11 mouse cellular contexts compared by ENCODE assay signal in genomic region chr19:6475129-6475528, GRCm38 (mm10). TPM values are rescaled to one million over a fixed set of nuclear protein-coding genes. Genes with fewer than 3 reads are reported as not detected.
DNase-seq lines count a peak whose midpoint lies in the region; ATAC-seq lines count a peak whose summit lies in the region.
"Had no signal": no experiment of that assay in that cellular context is flagged by ENCODE, and none has a peak within 500 bp of the region (broad histone marks: within the 10 kb centered on the region; RNA-seq: fewer than 3 reads in every experiment).

No protein-coding gene starts in this region.

- H3K4me1 ChIP-seq in limb, embryonic 12.5 days (replicated peaks): peaks cover 11% of the 10 kb centered on the region
- H3K4me1 ChIP-seq in intestine, embryonic 16.5 days (ENCODE audit: control insufficient read depth, insufficient read depth, low read length): no peaks in the 10 kb centered on the region

- no peaks in the 10 kb centered on the region for H3K9me3 ChIP-seq in limb, embryonic 12.5 days
- H3K9me3 ChIP-seq in intestine, embryonic 16.5 days (ENCODE audit: control insufficient read depth, low read length): no peaks in the 10 kb centered on the region
- H3K9me3 ChIP-seq: neural tube, embryonic 15.5 days had no signal

- no peak overlapping the region for H3K27ac ChIP-seq in limb, embryonic 12.5 days
- no peak overlapping the region for H3K27ac ChIP-seq in intestine, embryonic 16.5 days (ENCODE audit: low read length)
- H3K27ac ChIP-seq: neural tube, embryonic 15.5 days had no signal

- H3K4me3 ChIP-seq in limb, embryonic 12.5 days (replicated peaks): no peak overlapping the region
- no peak overlapping the region for H3K4me3 ChIP-seq in intestine, embryonic 16.5 days (ENCODE audit: low read length)
- H3K4me3 ChIP-seq: neural tube, embryonic 15.5 days had no signal

- WGBS in limb, embryonic 12.5 days: 34% methylated on average over 5 of the region's 5 CpGs
- WGBS in intestine, embryonic 16.5 days: 43% methylated on average over 5 of the region's 5 CpGs

- H3K36me3 ChIP-seq in limb, embryonic 12.5 days: no peaks in the 10 kb centered on the region
- no peaks in the 10 kb centered on the region for H3K36me3 ChIP-seq in intestine, embryonic 16.5 days (ENCODE audit: control insufficient read depth, insufficient read depth, low read length)

- ATAC-seq in limb, embryonic 12.5 days (ENCODE audit: insufficient number of reproducible peaks, insufficient read depth, low FRiP score, low TSS enrichment, low read depth): no peak
- ATAC-seq in intestine, embryonic 16.5 days: no peak

- H3K9ac ChIP-seq in limb, embryonic 12.5 days (replicated peaks): 0 out of 2 replicates have a peak overlapping the region, but pooled peaks have one; percentile 12
- H3K9ac ChIP-seq in intestine, embryonic 16.5 days (ENCODE audit: low read depth, low read length): no peak overlapping the region
- H3K9ac ChIP-seq: neural tube, embryonic 15.5 days had no signal

- peak; percentile 33 for DNase-seq in kidney, adult 11 months
- no peak for DNase-seq in kidney, adult 18-20 months
- DNase-seq in 416B (ENCODE audit: low read depth): peak; percentile 61
- peak; percentile 63 for DNase-seq in NIH3T3 (ENCODE audit: low read depth)
- no peak for DNase-seq in heart, postnatal 14 days
- DNase-seq in urinary bladder, postnatal 36 days (ENCODE audit: low spot score in 2 of 2): no peak
- DNase-seq: layer of hippocampus, adult 9-11 months; spleen, adult 18-20 months had no signal

- intact Hi-C loops in heart, postnatal 14 days (cut with DNase I): no loop called here

- no peak overlapping the region for H3K4me2 ChIP-seq in limb, embryonic 12.5 days
- H3K4me2 ChIP-seq in intestine, embryonic 16.5 days (ENCODE audit: low read depth, low read length): no peak overlapping the region
- H3K4me2 ChIP-seq: neural tube, embryonic 15.5 days had no signal

- H3K27me3 ChIP-seq in limb, embryonic 12.5 days: peaks cover 5% of the 10 kb centered on the region; the same call in 1 of the 2 replicates
- H3K27me3 ChIP-seq in intestine, embryonic 16.5 days (replicated peaks; ENCODE audit: control insufficient read depth, insufficient read depth, low read length): no peaks in the 10 kb centered on the region
- H3K27me3 ChIP-seq: neural tube, embryonic 15.5 days had no signal

RNA-seq across cellular contexts. Expression of gene Nrxn2, which starts 56.6 kb away (rescaled TPM):
- 1.8 and 2.4 TPM in 2 replicates for polyA plus RNA-seq in limb, embryonic 12.5 days (2016; fragmentation: Nextera tagmentation; extraction: Ambion mirVana)
- 0.73 and 0.97 TPM in 2 replicates for polyA plus RNA-seq in intestine, embryonic 16.5 days (2015; fragmentation: Nextera tagmentation; extraction: Ambion mirVana)
- 1 to 10 TPM; 5.2 to 5.9 TPM for total RNA-seq in heart, postnatal 14 days (2021)

Comparison
In these comparisons a context has a peak if more than half of its experiments do, and no peak if none do; other contexts are left out.
1. DNase-seq: peak in kidney, adult 11 months (single experiment), 416B (single experiment) and NIH3T3 (single experiment); none in kidney, adult 18-20 months (single experiment), heart, postnatal 14 days (0 of 2) and urinary bladder, postnatal 36 days (0 of 2).